Mouse (Mus musculus): Measurements from ENCODE around the gene Epb41. TPM values are rescaled to one million over a fixed set of nuclear protein-coding genes. Genes with fewer than 3 reads are reported as not detected.
A peak's percentile ranks its signal among the peaks of the same experiment; 100 is the strongest.

The Epb41 gene
- polyA plus RNA-seq, 1 experiment from 2014 or later, result 48.1 TPM

DNA sequence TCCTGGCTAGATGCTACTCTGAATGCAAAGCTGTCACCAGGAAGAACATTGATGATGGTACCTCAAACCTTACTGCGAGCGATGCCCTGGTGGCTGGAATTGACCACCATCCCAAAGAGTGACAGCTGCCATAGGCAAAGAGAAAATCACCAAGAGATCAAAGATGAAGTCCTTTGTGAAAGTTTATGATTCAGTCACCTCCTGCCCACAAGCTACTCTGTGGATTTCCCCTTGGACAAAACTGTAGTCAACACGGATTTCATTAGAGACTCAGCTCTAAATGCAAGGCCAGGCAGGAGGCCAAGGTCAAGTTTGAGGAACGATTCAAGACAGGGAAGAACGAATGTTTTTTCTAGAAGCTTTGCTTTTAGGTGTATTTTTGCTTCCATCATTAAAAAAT, 18.8 kb upstream of the Epb41 start:
- no peak for ATAC-seq (ENCODE audit: low FRiP score)
- Histone ChIP-seq H3K4me2 (no peak overlapping the region), H3K27me3 (replicated peaks) (no peaks in the 10 kb centered on the region), H3K4me3 (replicated peaks) (no peak overlapping the region), H3K4me1 (no peaks in the 10 kb centered on the region), H3K27ac (replicated peaks) (no peak overlapping the region), H3K36me3 (no peaks in the 10 kb centered on the region), H3K9me3 (replicated peaks) (no peaks in the 10 kb centered on the region), H3K9ac (replicated peaks) (no peak overlapping the region)
- 93% methylated on average over 5 of the region's 5 CpGs for WGBS

DNA sequence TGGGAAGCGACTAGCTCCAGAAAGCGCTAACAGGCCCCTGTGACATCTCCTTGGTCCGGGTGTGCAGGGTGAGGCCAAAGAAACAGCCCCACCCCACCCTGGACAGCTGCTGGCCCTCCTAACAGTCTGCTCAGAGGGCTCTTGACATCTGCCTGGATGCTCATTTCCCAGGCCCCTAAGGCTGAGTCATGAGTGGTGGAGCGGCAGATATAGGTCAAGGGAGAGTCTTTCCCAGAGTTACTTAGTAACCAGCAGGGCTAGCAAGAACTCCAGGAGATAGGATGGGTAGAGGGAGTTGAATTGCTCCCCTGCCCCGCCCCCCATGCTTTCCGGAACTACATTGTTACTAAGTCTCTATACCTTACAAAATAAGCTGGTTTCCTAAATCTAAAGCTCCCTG, 18.0 kb upstream of the Epb41 start:
- no peak overlapping the region for H3K9ac ChIP-seq (replicated peaks)
- no peaks in the 10 kb centered on the region for H3K36me3 ChIP-seq
- no peaks in the 10 kb centered on the region for H3K4me1 ChIP-seq
- H3K4me2 ChIP-seq, result no peak overlapping the region
- 56% methylated on average over 6 of the region's 6 CpGs for WGBS
- ATAC-seq (ENCODE audit: low FRiP score), result no peak
- H3K27ac ChIP-seq (replicated peaks), result no peak overlapping the region
- no peaks in the 10 kb centered on the region for H3K27me3 ChIP-seq (replicated peaks)
- no peak overlapping the region for H3K4me3 ChIP-seq (replicated peaks)
- H3K9me3 ChIP-seq (replicated peaks), result no peaks in the 10 kb centered on the region

DNA sequence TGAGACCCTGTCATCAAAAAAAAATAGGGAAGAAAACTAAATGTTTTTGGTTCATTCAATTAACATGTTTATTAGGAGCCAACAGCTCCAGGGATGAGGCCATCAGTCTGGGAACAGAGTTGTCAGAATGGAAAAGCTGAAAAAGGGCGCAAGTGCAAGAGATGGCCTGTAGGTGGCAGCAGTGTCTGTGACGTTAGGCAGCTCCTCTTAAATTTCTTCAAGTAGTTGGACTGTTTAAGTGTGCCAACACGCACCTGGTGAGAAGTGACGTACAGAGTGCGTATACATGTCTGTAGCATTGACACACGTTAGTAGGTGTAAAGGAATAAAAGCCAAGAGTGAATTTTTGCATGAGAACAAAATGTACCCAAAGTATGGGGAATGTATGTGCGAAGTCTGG, 13.8 kb upstream of the Epb41 start:
- Histone ChIP-seq H3K36me3 (no peaks in the 10 kb centered on the region), H3K27me3 (replicated peaks) (no peaks in the 10 kb centered on the region), H3K9ac (replicated peaks) (no peak overlapping the region), H3K9me3 (replicated peaks) (no peaks in the 10 kb centered on the region), H3K4me1 (no peaks in the 10 kb centered on the region), H3K4me3 (replicated peaks) (no peak overlapping the region), H3K27ac (replicated peaks) (no peak overlapping the region), H3K4me2 (no peak overlapping the region)
- peak; percentile 14; the same call in 1 of the 2 replicates for ATAC-seq (ENCODE audit: low FRiP score)
- 18% methylated on average over 7 of the region's 7 CpGs for WGBS

DNA sequence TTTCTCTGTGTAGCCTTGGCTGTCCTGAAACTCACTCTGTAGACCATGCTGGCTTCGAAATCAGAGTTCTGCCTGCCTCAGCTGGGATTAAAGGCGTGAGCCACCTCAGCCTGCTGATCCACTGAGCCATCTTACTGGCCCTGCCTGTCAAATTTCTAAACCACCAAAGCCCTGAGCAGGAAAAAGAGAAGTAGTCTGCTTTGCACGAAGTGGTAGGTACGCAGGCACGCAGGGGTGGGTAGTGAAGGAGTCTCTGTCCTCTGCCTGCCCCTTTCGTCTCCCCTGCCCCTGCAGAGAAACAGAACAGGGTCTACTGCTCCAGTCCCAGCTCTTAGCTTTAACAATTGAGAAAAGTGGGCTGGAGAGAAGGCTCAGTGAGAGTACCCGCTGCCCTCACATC, 10.0 kb upstream of the Epb41 start:
- no peak for ATAC-seq (ENCODE audit: low FRiP score)
- Histone ChIP-seq H3K27me3 (replicated peaks) (no peaks in the 10 kb centered on the region), H3K27ac (replicated peaks) (no peak overlapping the region), H3K4me3 (replicated peaks) (no peak overlapping the region), H3K9ac (replicated peaks) (no peak overlapping the region), H3K36me3 (no peaks in the 10 kb centered on the region), H3K4me2 (no peak overlapping the region), H3K9me3 (replicated peaks) (no peaks in the 10 kb centered on the region), H3K4me1 (no peaks in the 10 kb centered on the region)
- 90% methylated on average over 7 of the region's 7 CpGs for WGBS

DNA sequence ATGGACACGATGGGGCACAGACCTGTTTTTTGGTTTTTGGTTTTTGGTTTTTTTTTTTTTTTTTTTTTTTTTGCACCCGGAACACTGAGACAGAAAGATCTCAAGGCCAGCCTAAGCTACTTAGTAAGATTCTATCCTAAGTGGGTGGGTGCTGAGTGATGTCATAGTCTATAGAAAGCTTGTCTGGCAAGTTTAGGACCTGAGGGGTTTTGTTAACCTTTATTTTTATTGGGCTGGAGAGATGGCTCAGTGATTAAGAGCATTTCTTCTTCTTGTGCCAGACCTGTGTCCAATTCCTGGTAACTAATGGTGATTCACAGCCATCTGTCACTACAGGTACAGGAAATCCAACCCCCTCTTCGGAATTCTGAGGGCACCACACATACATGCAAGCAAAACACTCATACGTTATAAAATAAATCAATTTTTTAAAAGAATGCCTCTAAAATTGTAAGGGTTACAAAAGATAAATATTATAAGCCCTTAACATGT, 5.4 kb upstream of the Epb41 start:
- H3K27me3 ChIP-seq (replicated peaks), result no peaks in the 10 kb centered on the region
- H3K4me1 ChIP-seq, result peaks cover 7% of the 10 kb centered on the region; the same call in 1 of the 2 replicates
- H3K36me3 ChIP-seq, result no peaks in the 10 kb centered on the region
- WGBS, result 79% methylated on average over 4 of the region's 4 CpGs
- no peak for ATAC-seq (ENCODE audit: low FRiP score)
- H3K4me3 ChIP-seq (replicated peaks), result no peak overlapping the region
- H3K9me3 ChIP-seq (replicated peaks), result no peaks in the 10 kb centered on the region
- no peak overlapping the region for H3K27ac ChIP-seq (replicated peaks)
- no peak overlapping the region for H3K4me2 ChIP-seq
- H3K9ac ChIP-seq (replicated peaks), result no peak overlapping the region

DNA sequence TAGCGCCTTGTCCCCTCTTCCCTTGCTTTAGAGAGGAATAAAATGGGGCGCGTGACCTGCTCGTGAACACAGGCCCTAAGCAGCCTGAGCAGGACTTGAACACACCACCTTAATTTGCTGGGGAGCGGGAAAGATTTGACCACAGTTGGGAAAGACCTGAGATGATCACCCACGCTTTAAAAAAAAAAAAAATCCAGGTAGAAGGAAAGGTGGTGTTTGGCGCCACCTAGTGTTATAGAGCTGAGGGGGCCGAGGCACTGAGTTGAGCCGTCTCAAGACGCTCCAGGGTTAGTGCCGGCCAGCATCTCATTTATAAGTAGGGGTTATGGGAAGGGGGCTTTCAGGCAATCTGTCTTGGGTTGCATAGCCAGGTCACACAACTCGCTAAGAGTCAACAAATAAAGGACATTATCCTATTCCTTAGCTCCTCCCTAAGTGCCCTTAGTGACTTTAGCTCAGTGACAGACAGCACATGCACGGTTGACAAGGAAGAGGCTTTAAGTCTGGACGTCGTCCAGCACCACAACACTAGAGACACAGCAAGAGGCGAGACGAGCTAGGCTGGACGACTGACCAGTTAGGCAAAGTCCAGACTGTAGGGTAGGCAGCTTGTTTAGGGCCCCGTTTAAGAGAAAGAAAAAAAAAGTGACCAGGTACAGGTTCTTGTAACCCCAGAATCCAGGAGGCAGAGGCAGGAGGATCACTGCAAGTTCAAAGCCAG, 4.6 kb upstream of the Epb41 start:
- no peak for ATAC-seq (ENCODE audit: low FRiP score)
- Histone ChIP-seq H3K27me3 (replicated peaks) (no peaks in the 10 kb centered on the region), H3K27ac (replicated peaks) (no peak overlapping the region), H3K36me3 (no peaks in the 10 kb centered on the region), H3K4me2 (peak overlapping the region; percentile 32; the same call in 1 of the 2 replicates), H3K4me1 (peaks cover 15% of the 10 kb centered on the region), H3K4me3 (replicated peaks) (no peak overlapping the region), H3K9me3 (replicated peaks) (no peaks in the 10 kb centered on the region), H3K9ac (replicated peaks) (no peak overlapping the region)
- 16% methylated on average over 19 of the region's 19 CpGs for WGBS

DNA sequence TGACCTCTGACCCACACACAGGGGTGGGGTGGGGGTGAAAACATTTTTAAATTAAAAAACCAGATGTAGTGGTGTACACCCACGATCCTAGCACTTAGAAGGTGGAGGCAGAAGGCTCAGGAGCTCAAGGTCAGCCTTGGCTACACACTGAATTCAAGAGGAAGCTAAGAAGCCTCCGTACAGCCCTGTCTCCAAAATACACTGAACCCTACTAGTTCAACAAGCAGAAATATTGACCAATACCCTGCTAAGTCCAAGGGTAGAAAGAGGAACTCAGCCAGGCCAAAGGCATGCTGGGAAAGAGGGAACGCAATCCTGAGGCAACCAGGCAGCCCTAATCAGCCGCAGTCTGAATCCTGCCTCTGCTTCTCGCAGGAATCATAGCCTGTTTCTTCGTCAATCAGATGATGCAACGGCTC, 3.2 kb upstream of the Epb41 start:
- Histone ChIP-seq H3K27me3 (replicated peaks) (no peaks in the 10 kb centered on the region), H3K36me3 (no peaks in the 10 kb centered on the region), H3K9me3 (replicated peaks) (no peaks in the 10 kb centered on the region), H3K4me3 (replicated peaks) (no peak overlapping the region), H3K27ac (replicated peaks) (no peak overlapping the region), H3K9ac (replicated peaks) (no peak overlapping the region), H3K4me1 (peaks cover 24% of the 10 kb centered on the region), H3K4me2 (no peak overlapping the region)
- ATAC-seq (ENCODE audit: low FRiP score), result no peak
- WGBS, result 74% methylated on average over 7 of the region's 7 CpGs

DNA sequence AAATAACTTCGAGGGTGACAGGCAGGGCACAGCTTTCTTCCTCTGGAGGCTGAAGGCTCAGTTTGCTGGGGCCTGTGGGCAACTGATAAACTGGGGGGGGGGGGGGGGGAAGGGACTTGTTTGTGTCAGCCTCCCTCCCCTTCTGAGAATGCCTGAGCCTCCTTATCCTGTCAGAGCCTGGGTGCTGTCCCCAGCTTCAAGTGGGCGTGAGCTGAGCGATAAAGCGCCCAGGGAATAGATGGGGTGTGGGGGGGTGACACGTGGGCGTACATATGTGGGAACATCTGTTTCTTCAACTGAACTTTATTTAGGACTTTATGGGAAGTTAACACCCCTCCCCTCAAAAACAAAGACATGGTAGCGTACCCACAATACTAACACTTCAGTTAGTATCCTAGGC, 2.3 kb upstream of the Epb41 start:
- no peak for ATAC-seq (ENCODE audit: low FRiP score)
- no peaks in the 10 kb centered on the region for H3K36me3 ChIP-seq
- H3K4me3 ChIP-seq (replicated peaks), result no peak overlapping the region
- no peak overlapping the region for H3K9ac ChIP-seq (replicated peaks)
- H3K9me3 ChIP-seq (replicated peaks), result no peaks in the 10 kb centered on the region
- 0 out of 2 replicates have a peak, but pooled peaks cover 3% of the 10 kb centered on the region for H3K27me3 ChIP-seq (replicated peaks)
- 76% methylated on average over 7 of the region's 7 CpGs for WGBS
- no peak overlapping the region for H3K27ac ChIP-seq (replicated peaks)
- peaks cover 24% of the 10 kb centered on the region for H3K4me1 ChIP-seq
- H3K4me2 ChIP-seq, result no peak overlapping the region

DNA sequence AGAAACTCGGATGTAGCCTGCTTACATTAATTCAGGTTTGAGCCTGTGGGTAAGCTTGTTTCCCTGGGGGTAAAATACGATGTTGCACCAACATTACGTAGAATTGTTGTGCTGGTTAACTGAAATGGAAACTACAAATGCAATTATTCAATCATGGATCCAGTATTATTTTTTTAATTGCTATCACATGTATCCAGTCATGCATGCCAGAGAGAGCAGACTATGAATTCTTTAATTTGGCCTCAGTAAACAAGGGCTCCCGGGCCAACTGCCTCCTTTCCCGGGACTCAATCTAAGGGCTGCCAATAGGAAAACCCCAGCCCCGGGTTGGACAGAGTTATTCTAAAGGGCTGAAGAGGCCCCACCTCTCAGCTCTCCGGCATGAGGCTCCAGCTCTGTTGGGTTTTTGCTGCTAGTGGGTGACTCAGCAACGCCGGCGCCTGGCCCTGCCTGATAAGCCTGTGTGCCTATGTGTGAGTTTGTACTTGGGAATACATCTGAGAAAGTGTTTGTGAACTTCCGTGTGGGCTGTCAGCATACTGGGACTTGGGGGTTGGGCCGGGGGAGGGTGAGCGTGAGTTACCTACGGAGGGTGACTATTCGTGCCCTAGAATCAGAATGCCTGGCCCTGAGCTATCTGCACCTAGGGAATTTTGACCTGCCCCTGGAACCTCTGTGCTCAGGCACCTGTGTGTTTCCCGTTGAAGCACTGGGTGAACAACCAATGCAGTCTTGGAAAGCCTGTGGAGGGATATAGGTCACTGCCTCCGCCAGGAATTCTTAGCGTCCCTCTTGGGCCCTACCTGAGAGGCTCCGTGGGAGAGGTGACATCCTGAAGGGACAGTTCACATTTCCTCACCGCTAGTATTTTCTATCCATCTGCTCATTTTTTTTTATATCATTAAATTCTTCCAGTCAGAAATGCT, 1.6 kb upstream of the Epb41 start:
- WGBS, result 32% methylated on average over 20 of the region's 20 CpGs
- no peak for ATAC-seq (ENCODE audit: low FRiP score)
- peaks cover 24% of the 10 kb centered on the region for H3K4me1 ChIP-seq

DNA sequence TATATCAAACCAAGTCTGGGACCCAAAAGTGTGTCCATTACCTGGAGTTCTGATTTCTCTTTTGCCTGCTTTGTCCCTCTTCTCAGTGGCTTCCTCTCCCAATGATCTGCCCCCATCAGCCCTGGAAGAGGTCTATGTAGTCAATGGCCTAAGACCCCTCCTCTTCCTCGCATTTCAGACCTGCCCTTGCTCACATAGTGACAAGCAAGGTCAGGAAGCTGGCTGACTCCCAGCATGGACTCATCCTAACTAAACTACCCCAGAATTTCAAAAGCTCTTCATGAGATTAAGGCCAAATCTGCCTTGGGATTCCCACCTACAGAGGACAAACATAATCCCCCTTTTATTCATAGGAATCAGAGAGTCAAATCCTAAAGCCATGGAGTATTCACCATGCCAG, 675 bp upstream of the Epb41 start:
- H3K27ac ChIP-seq (replicated peaks), result no peak overlapping the region
- no peak for ATAC-seq (ENCODE audit: low FRiP score)
- no peaks in the 10 kb centered on the region for H3K36me3 ChIP-seq
- H3K4me3 ChIP-seq (replicated peaks), result peak overlapping the region; percentile 60; the same call in 1 of the 2 replicates
- no peaks in the 10 kb centered on the region for H3K9me3 ChIP-seq (replicated peaks)
- no peak overlapping the region for H3K9ac ChIP-seq (replicated peaks)
- H3K4me2 ChIP-seq, result peak overlapping the region; percentile 99
- 0 out of 2 replicates have a peak, but pooled peaks cover 3% of the 10 kb centered on the region for H3K27me3 ChIP-seq (replicated peaks)
- 71% methylated on average over 1 of the region's 1 CpGs for WGBS
- peaks cover 24% of the 10 kb centered on the region for H3K4me1 ChIP-seq

More for the DNA sequence above, 1.6 kb upstream of the Epb41 start:
- Histone ChIP-seq H3K4me2 (no peak overlapping the region), H3K27ac (replicated peaks) (no peak overlapping the region), H3K9me3 (replicated peaks) (no peaks in the 10 kb centered on the region), H3K9ac (replicated peaks) (no peak overlapping the region), H3K27me3 (replicated peaks) (0 out of 2 replicates have a peak, but pooled peaks cover 3% of the 10 kb centered on the region), H3K36me3 (no peaks in the 10 kb centered on the region), H3K4me3 (replicated peaks) (no peak overlapping the region)

DNA sequence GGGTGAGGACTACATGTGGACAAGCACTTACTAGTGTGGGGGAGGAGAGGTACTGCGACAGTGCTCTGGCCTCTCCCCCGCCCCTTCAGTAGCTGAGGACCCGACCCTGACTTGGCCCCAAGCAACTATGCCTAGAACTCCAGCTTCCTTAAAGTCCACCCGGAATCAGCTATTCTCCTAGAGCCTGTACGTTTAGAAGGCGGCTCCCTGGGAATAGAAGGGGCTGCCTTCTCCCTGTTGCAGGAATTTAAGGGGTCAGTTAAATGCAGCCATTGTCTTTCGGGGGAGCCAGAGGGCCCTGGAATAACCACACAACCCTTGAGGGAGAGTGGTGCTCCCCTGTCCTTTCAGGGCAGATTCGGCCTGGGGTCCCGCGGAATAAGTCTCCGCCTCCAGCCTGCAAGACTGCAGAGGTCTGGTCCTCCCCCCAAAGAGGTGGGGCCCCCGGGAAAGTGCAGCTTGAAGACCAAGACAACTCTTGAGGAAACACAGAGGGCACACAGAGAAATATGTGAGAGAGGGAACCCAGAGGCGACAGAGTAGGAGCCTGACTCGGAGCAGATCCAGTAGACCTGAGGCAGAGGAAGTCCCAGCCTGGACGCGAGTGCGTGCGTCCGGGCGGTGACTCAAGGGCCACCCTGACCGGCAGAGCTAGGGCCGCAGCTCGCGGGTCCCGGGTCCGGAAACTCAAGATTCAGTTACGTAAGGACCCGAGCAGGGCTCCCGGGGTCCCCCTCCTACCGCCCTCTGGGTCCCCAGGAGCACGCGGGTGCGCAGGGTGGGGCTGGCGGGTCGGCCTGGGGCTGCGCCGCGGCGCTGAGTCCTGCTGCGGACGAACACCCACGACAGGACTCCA, 816 bp downstream of the Epb41 start, which contains the start of gene Gm10300:
Gm10300 (plus strand) TSS at position 621 of the 856 bp plus-strand sequence.
- Histone ChIP-seq H3K27me3 (replicated peaks) (0 out of 2 replicates have a peak, but pooled peaks cover 3% of the 10 kb centered on the region), H3K36me3 (no peaks in the 10 kb centered on the region), H3K4me1 (peaks cover 22% of the 10 kb centered on the region), H3K4me2 (peak within 1 kb of the TSS; percentile 99), H3K4me3 (replicated peaks) (peak within 1 kb of the TSS; percentile 60), H3K9ac (replicated peaks) (peak within 1 kb of the TSS; percentile 60), H3K9me3 (replicated peaks) (no peaks in the 10 kb centered on the region), H3K27ac (replicated peaks) (no peak within 1 kb of the TSS)
- WGBS, result under 1% methylated on average over 41 of the region's 42 CpGs
- ATAC-seq (ENCODE audit: low FRiP score), result peak; percentile 56
